Mouse (Mus musculus) spleen, embryonic (tissue): ENCODE measurements around the gene Cdk2.

Experiments
- CTCF ChIA-PET: fragments of 350-600 bp; sonication (Branson Sonifier 250); formaldehyde crosslinking; loops from one replicate; lab custom pipeline; 2022; lab: Charles Lee

Gene Cdk2

GRCm38 (mm10) chr10:128659490-128659889 is 45.3 kb downstream of the Cdk2 start:
- CTCF ChIA-PET = interaction anchor here (0.6 kb wide), 1 partner anchor 1639 kb away, joined by 3 read pairs; no protein-coding TSS in a partner anchor

- CTCF ChIA-PET = no interaction called here
These were observed 47.0 kb downstream of the Cdk2 start for GRCm38 (mm10) chr10:128657844-128658243.

GRCm38 (mm10) chr10:128656731-128657130 is 48.1 kb downstream of the Cdk2 start:
- CTCF ChIA-PET = interaction anchor here (0.6 to 0.8 kb wide), 2 partner anchors 125 to 1146 kb away, joined by 3 to 6 read pairs; no protein-coding TSS in a partner anchor

- CTCF ChIA-PET = no interaction called here
These were observed 49.6 kb downstream of the Cdk2 start for GRCm38 (mm10) chr10:128655254-128655653.

GRCm38 (mm10) chr10:128653866-128654265 is 51.0 kb downstream of the Cdk2 start:
- CTCF ChIA-PET = no interaction called here
